Mouse (Mus musculus) heart, embryonic 14.5 days (tissue): ENCODE results near the gene Csmd2. TPM values are rescaled to one million over a fixed set of nuclear protein-coding genes. Genes with fewer than 3 reads are reported as not detected.

Experiments used
- ATAC-seq: fragments of 200-750 bp; cut with Nextera tagmentation; 2 replicates; pipeline ENCODE4 v1.8.0; 2017; ENCODE audit warnings: low read depth, moderate TSS enrichment; ENCODE audit not compliant: insufficient number of reproducible peaks, insufficient read depth, low FRiP score
- H3K27ac ChIP-seq, 2 experiments: fragments of 200-500 bp in 1 of 2; fragments of 300-500 bp in 1 of 2; sonication (generic) in 1 of 2; replicated peaks in 1 of 2; 2 replicates each; pipeline ENCODE4 v1.5.1; 2012 to 2014; ENCODE audit warnings: low read depth in 2 of 2, low read length in 2 of 2, control low read depth in 1 of 2, mild to moderate bottlenecking in 1 of 2, mixed read lengths in 1 of 2; ENCODE audit not compliant: control insufficient read depth in 1 of 2, insufficient read depth in 1 of 2
- H3K27me3 ChIP-seq: fragments of 300-500 bp; sonication (generic); 2 replicates; pipeline ENCODE4 v1.6.1; 2014; ENCODE audit warnings: mild to moderate bottlenecking, low read length, control low read depth; ENCODE audit not compliant: control insufficient read depth, insufficient read depth
- H3K36me3 ChIP-seq: fragments of 300-500 bp; sonication (generic); 2 replicates; pipeline ENCODE4 v1.6.1; 2014; ENCODE audit warnings: mild to moderate bottlenecking, control low read depth, low read length, mixed read lengths; ENCODE audit not compliant: control insufficient read depth, insufficient read depth
- H3K4me1 ChIP-seq, 2 experiments: fragments of 200-500 bp in 1 of 2; fragments of 300-500 bp in 1 of 2; sonication (generic) in 1 of 2; 2 replicates each; pipeline ENCODE4 v1.6.1; 2012 to 2014; ENCODE audit warnings: low read length in 2 of 2, control low read depth in 1 of 2, mixed read lengths in 1 of 2; ENCODE audit not compliant: control insufficient read depth in 2 of 2, insufficient read depth in 2 of 2
- H3K4me2 ChIP-seq: fragments of 300-500 bp; sonication (generic); 2 replicates; pipeline ENCODE4 v1.6.1; 2014; ENCODE audit warnings: mild to moderate bottlenecking, low read length
- H3K4me3 ChIP-seq, 2 experiments: fragments of 200-500 bp in 1 of 2; fragments of 300-500 bp in 1 of 2; sonication (generic) in 1 of 2; 2 replicates each; pipeline ENCODE4 v1.5.1; 2012 to 2014; ENCODE audit warnings: low read length in 2 of 2, mild to moderate bottlenecking in 2 of 2, control low read depth in 1 of 2, low read depth in 1 of 2, moderate library complexity in 1 of 2; ENCODE audit not compliant: control insufficient read depth in 1 of 2, insufficient read depth in 1 of 2
- H3K9ac ChIP-seq: fragments of 300-500 bp; sonication (generic); 2 replicates; pipeline ENCODE4 v1.6.1; 2014; ENCODE audit warnings: mild to moderate bottlenecking, low read length
- H3K9me3 ChIP-seq: fragments of 300-500 bp; sonication (generic); 2 replicates; pipeline ENCODE4 v1.6.1; 2016; ENCODE audit warnings: low read length, control low read depth; ENCODE audit not compliant: control insufficient read depth
- WGBS: fragments of 180-500 bp; shearing (Covaris S2); extraction: QIAGEN DNeasy Blood & Tissue Kit; methylation state at CpG from one replicate; pipeline ENCODE4 v1.1.7; 2014; 5-methylcytosine and 5-hydroxymethylcytosine counted together
- polyA plus RNA-seq: library from polyadenylated mRNA; unstranded; fragments of >200 nt; fragmentation: Nextera tagmentation; extraction: Ambion mirVana; gene quantifications from 2 replicates; pipeline ENCODE4 v1.2.1, GENCODE M21; 2014

The Csmd2 gene
- polyA plus RNA-seq, 1 experiment from 2014 or later, result 0.04 TPM

- H3K27me3 ChIP-seq, result no peaks in the 10 kb centered on the region
- ATAC-seq, result no peak
- H3K4me3 ChIP-seq, result no peak overlapping the region
- no peaks in the 10 kb centered on the region for H3K4me1 ChIP-seq
- no peaks in the 10 kb centered on the region for H3K36me3 ChIP-seq
- H3K9me3 ChIP-seq, result no peaks in the 10 kb centered on the region
- no peak overlapping the region for H3K27ac ChIP-seq
- no peak overlapping the region for H3K4me2 ChIP-seq
- H3K9ac ChIP-seq, result no peak overlapping the region
- 86% methylated on average over 6 of the region's 6 CpGs for WGBS
Measured at GRCm38 (mm10) chr4:128381331-128381730, 393.7 kb downstream of the Csmd2 start.

- Histone ChIP-seq H3K27ac (no peak overlapping the region), H3K4me2 (no peak overlapping the region), H3K27me3 (no peaks in the 10 kb centered on the region), H3K9ac (no peak overlapping the region), H3K4me3 (no peak overlapping the region), H3K4me1 (no peaks in the 10 kb centered on the region), H3K36me3 (no peaks in the 10 kb centered on the region), H3K9me3 (no peaks in the 10 kb centered on the region)
- WGBS, result 80% methylated on average over 7 of the region's 7 CpGs
- ATAC-seq, result no peak
Measured at GRCm38 (mm10) chr4:128383800-128384199, 396.1 kb downstream of the Csmd2 start.

- no peaks in the 10 kb centered on the region for H3K36me3 ChIP-seq
- H3K27ac ChIP-seq, result no peak overlapping the region
- ATAC-seq, result no peak
- H3K4me3 ChIP-seq, result no peak overlapping the region
- no peaks in the 10 kb centered on the region for H3K4me1 ChIP-seq
- no peak overlapping the region for H3K9ac ChIP-seq
- H3K9me3 ChIP-seq, result no peaks in the 10 kb centered on the region
- H3K27me3 ChIP-seq, result no peaks in the 10 kb centered on the region
- WGBS, result 89% methylated on average over 5 of the region's 5 CpGs
- H3K4me2 ChIP-seq, result no peak overlapping the region
Measured at GRCm38 (mm10) chr4:128391484-128391883, 403.8 kb downstream of the Csmd2 start.

GRCm38 (mm10) chr4:128392279-128392678 lies 404.6 kb downstream of the Csmd2 start:
- Histone ChIP-seq H3K9ac (no peak overlapping the region), H3K4me2 (no peak overlapping the region), H3K4me3 (no peak overlapping the region), H3K27me3 (no peaks in the 10 kb centered on the region), H3K36me3 (no peaks in the 10 kb centered on the region), H3K4me1 (no peaks in the 10 kb centered on the region), H3K9me3 (no peaks in the 10 kb centered on the region), H3K27ac (no peak overlapping the region)
- no peak for ATAC-seq
- 48% methylated on average over 3 of the region's 3 CpGs for WGBS

- Histone ChIP-seq H3K4me2 (no peak overlapping the region), H3K9ac (no peak overlapping the region), H3K27me3 (no peaks in the 10 kb centered on the region), H3K4me1 (peaks cover 1 to 4% of the 10 kb centered on the region in 2 experiments; a peak in 1 of 4 replicates), H3K36me3 (no peaks in the 10 kb centered on the region), H3K27ac (no peak overlapping the region), H3K4me3 (no peak overlapping the region), H3K9me3 (no peaks in the 10 kb centered on the region)
- WGBS, result 64% methylated on average over 4 of the region's 4 CpGs
- no peak for ATAC-seq
Measured at GRCm38 (mm10) chr4:128393864-128394263, 406.2 kb downstream of the Csmd2 start.

- H3K4me1 ChIP-seq, result peaks cover 2 to 4% of the 10 kb centered on the region in 2 experiments; a peak in 1 of 4 replicates
- H3K4me3 ChIP-seq, result no peak overlapping the region
- no peaks in the 10 kb centered on the region for H3K9me3 ChIP-seq
- ATAC-seq, result no peak
- H3K4me2 ChIP-seq, result no peak overlapping the region
- no peaks in the 10 kb centered on the region for H3K27me3 ChIP-seq
- no peaks in the 10 kb centered on the region for H3K36me3 ChIP-seq
- H3K27ac ChIP-seq, result no peak overlapping the region
- 81% methylated on average over 5 of the region's 5 CpGs for WGBS
- no peak overlapping the region for H3K9ac ChIP-seq
Measured at GRCm38 (mm10) chr4:128396616-128397015, 409.0 kb downstream of the Csmd2 start.

GRCm38 (mm10) chr4:128397804-128398203 lies 410.1 kb downstream of the Csmd2 start:
- no peak overlapping the region for H3K4me2 ChIP-seq
- no peak overlapping the region for H3K9ac ChIP-seq
- no peaks in the 10 kb centered on the region for H3K27me3 ChIP-seq
- H3K36me3 ChIP-seq, result no peaks in the 10 kb centered on the region
- peaks cover 2 to 4% of the 10 kb centered on the region in 2 experiments; a peak in 1 of 4 replicates for H3K4me1 ChIP-seq
- H3K27ac ChIP-seq, result no peak overlapping the region
- no peak overlapping the region for H3K4me3 ChIP-seq
- no peak for ATAC-seq
- WGBS, result 54% methylated on average over 7 of the region's 7 CpGs
- H3K9me3 ChIP-seq, result no peaks in the 10 kb centered on the region

- no peak overlapping the region for H3K9ac ChIP-seq
- 28% methylated on average over 7 of the region's 7 CpGs for WGBS
- no peaks in the 10 kb centered on the region for H3K9me3 ChIP-seq
- peaks cover 2 to 4% of the 10 kb centered on the region in 2 experiments; a peak in 1 of 4 replicates for H3K4me1 ChIP-seq
- no peak for ATAC-seq
- H3K27me3 ChIP-seq, result no peaks in the 10 kb centered on the region
- no peak overlapping the region for H3K4me3 ChIP-seq
- no peak overlapping the region for H3K27ac ChIP-seq
- no peaks in the 10 kb centered on the region for H3K36me3 ChIP-seq
- H3K4me2 ChIP-seq, result no peak overlapping the region
Measured at GRCm38 (mm10) chr4:128398948-128399347, 411.3 kb downstream of the Csmd2 start.
